Mouse (Mus musculus) MEL (cell line): ENCODE data around the gene Faf1. TPM values are rescaled to one million over a fixed set of nuclear protein-coding genes. Genes with fewer than 3 reads are reported as not detected.
A peak's percentile ranks its signal among the peaks of the same experiment; 100 is the strongest.

Source experiments
- DNase-seq: peaks from one replicate; pipeline ENCODE4 v3.0.0; 2011; ENCODE audit warnings: low read depth, low spot score
- H3K27ac ChIP-seq: 2 replicates; pipeline ENCODE4 v1.5.1; 2012; ENCODE audit warnings: low read depth, mild to moderate bottlenecking, control low read depth, low read length, moderate library complexity; ENCODE audit not compliant: control insufficient read depth
- H3K27me3 ChIP-seq, 2 experiments: fragments of 150-350 bp in 1 of 2; sonication (generic) in 1 of 2; 2 replicates each; pipeline ENCODE4 v1.6.1; 2012; ENCODE audit warnings: low read length in 2 of 2, mild to moderate bottlenecking in 2 of 2, improper control_type of control experiment in 1 of 2, moderate library complexity in 1 of 2; ENCODE audit not compliant: insufficient read depth in 2 of 2, control insufficient read depth in 1 of 2
- H3K36me3 ChIP-seq, 2 experiments: 2 replicates each; pipeline ENCODE4 v1.6.1; 2012 to 2014; ENCODE audit warnings: low read length in 2 of 2, improper control_type of control experiment in 1 of 2, inconsistent platforms in 1 of 2, mild to moderate bottlenecking in 1 of 2; ENCODE audit not compliant: insufficient read depth in 2 of 2, control insufficient read depth in 1 of 2
- H3K4me1 ChIP-seq, 2 experiments: fragments of 150-350 bp in 1 of 2; sonication (generic) in 1 of 2; 2 replicates each; pipeline ENCODE4 v1.6.1; 2012; ENCODE audit warnings: low read length in 2 of 2, improper control_type of control experiment in 1 of 2, mild to moderate bottlenecking in 1 of 2; ENCODE audit not compliant: insufficient read depth in 2 of 2, control insufficient read depth in 1 of 2
- H3K4me3 ChIP-seq, 2 experiments: fragments of 150-350 bp in 1 of 2; sonication (generic) in 1 of 2; 2 replicates each; pipeline ENCODE4 v1.5.1; 2012; ENCODE audit warnings: low read depth in 2 of 2, low read length in 2 of 2, mild to moderate bottlenecking in 2 of 2, moderate library complexity in 2 of 2, control low read depth in 1 of 2, improper control_type of control experiment in 1 of 2; ENCODE audit not compliant: control insufficient read depth in 1 of 2, insufficient read depth in 1 of 2
- H3K79me2 ChIP-seq: 2 replicates; pipeline ENCODE4 v1.6.1; 2012; ENCODE audit warnings: mild to moderate bottlenecking, low read length, moderate library complexity; ENCODE audit not compliant: control insufficient read depth, poor library complexity, insufficient read depth
- H3K9ac ChIP-seq: 2 replicates; pipeline ENCODE4 v1.6.1; 2012; ENCODE audit warnings: low read depth, mild to moderate bottlenecking, control low read depth, low read length, moderate library complexity; ENCODE audit not compliant: control insufficient read depth, poor library complexity, severe bottlenecking
- H3K9me3 ChIP-seq: fragments of 150-350 bp; sonication (generic); replicated peaks from 2 replicates; pipeline ENCODE4 v1.6.1; 2012; ENCODE audit warnings: mild to moderate bottlenecking, low read length, improper control_type of control experiment, moderate library complexity; ENCODE audit not compliant: insufficient read depth
- BHLHE40 ChIP-seq: IDR thresholded peaks from 2 replicates; pipeline ENCODE4 v1.6.1; 2012; ENCODE audit warnings: low read depth, mild to moderate bottlenecking, inconsistent platforms, low read length, improper control_type of control experiment, borderline replicate concordance
- CHD2 ChIP-seq: IDR thresholded peaks from 2 replicates; pipeline ENCODE4 v1.6.1; 2011; ENCODE audit warnings: low read length, improper control_type of control experiment
- CTCF ChIP-seq, 3 experiments: IDR thresholded peaks in 2 of 3; conservative IDR thresholded peaks in 1 of 3; 2 replicates each; pipeline ENCODE4 v1.5.1; 2011 to 2012; ENCODE audit warnings: low read length in 3 of 3, low read depth in 2 of 3, mild to moderate bottlenecking in 2 of 3, improper control_type of control experiment in 1 of 3, inconsistent platforms in 1 of 3, mixed read lengths in 1 of 3, moderate library complexity in 1 of 3; ENCODE audit not compliant: control insufficient read depth in 1 of 3, insufficient read depth in 1 of 3, poor library complexity in 1 of 3, severe bottlenecking in 1 of 3
- E2F4 ChIP-seq: IDR thresholded peaks from 2 replicates; pipeline ENCODE4 v1.6.1; 2011; ENCODE audit warnings: low read depth, low read length, improper control_type of control experiment, borderline replicate concordance
- EP300 ChIP-seq, 2 experiments: IDR thresholded peaks; 2 replicates each; pipeline ENCODE4 v1.6.1; 2011; ENCODE audit warnings: improper control_type of control experiment in 2 of 2, low read length in 2 of 2, low read depth in 1 of 2, mild to moderate bottlenecking in 1 of 2
- ETS1 ChIP-seq: IDR thresholded peaks from 2 replicates; pipeline ENCODE4 v1.6.1; 2012; ENCODE audit warnings: low read depth, mild to moderate bottlenecking, inconsistent platforms, low read length, improper control_type of control experiment, moderate library complexity
- GABPA ChIP-seq: IDR thresholded peaks from 2 replicates; pipeline ENCODE4 v1.6.1; 2012; ENCODE audit warnings: low read depth, mild to moderate bottlenecking, inconsistent platforms, low read length, improper control_type of control experiment, moderate library complexity
- GATA1 ChIP-seq: IDR thresholded peaks from 2 replicates; pipeline ENCODE4 v1.6.1; 2011; ENCODE audit warnings: low read depth, low read length, improper control_type of control experiment
- HCFC1 ChIP-seq: IDR thresholded peaks from 2 replicates; pipeline ENCODE4 v1.6.1; 2012; ENCODE audit warnings: low read depth, mild to moderate bottlenecking, inconsistent platforms, low read length, improper control_type of control experiment, moderate library complexity
- MXI1 ChIP-seq: IDR thresholded peaks from 2 replicates; pipeline ENCODE4 v1.6.1; 2011; ENCODE audit warnings: mild to moderate bottlenecking, low read depth, low read length, improper control_type of control experiment
- MYC ChIP-seq: IDR thresholded peaks from 2 replicates; pipeline ENCODE4 v1.6.1; 2011; ENCODE audit warnings: low read depth, mild to moderate bottlenecking, low read length, improper control_type of control experiment, moderate library complexity
- POLR2A ChIP-seq, 2 experiments: IDR thresholded peaks; 2 replicates each; pipeline ENCODE4 v1.6.1; 2011 to 2012; ENCODE audit warnings: low read length in 2 of 2, mild to moderate bottlenecking in 2 of 2, control low read depth in 1 of 2, improper control_type of control experiment in 1 of 2, low read depth in 1 of 2, moderate library complexity in 1 of 2; ENCODE audit not compliant: control insufficient read depth in 1 of 2, insufficient read depth in 1 of 2, poor library complexity in 1 of 2
- RAD21 ChIP-seq: IDR thresholded peaks from 2 replicates; pipeline ENCODE4 v1.6.1; 2011; ENCODE audit warnings: mild to moderate bottlenecking, low read depth, low read length, improper control_type of control experiment
- RCOR1 ChIP-seq: IDR thresholded peaks from 2 replicates; pipeline ENCODE4 v1.6.1; 2012; ENCODE audit warnings: low read depth, mild to moderate bottlenecking, inconsistent platforms, low read length, improper control_type of control experiment
- SIN3A ChIP-seq: IDR thresholded peaks from 2 replicates; pipeline ENCODE4 v1.6.1; 2012; ENCODE audit warnings: low read length, improper control_type of control experiment, inconsistent platforms
- SMC3 ChIP-seq: IDR thresholded peaks from 2 replicates; pipeline ENCODE4 v1.6.1; 2011; ENCODE audit warnings: low read depth, low read length, improper control_type of control experiment
- TBP ChIP-seq: IDR thresholded peaks from 2 replicates; pipeline ENCODE4 v1.8.0; 2011; ENCODE audit warnings: low read depth, low read length, improper control_type of control experiment
- UBTF ChIP-seq: IDR thresholded peaks from 2 replicates; pipeline ENCODE4 v1.6.1; 2012; ENCODE audit warnings: low read depth, mild to moderate bottlenecking, inconsistent platforms, low read length, improper control_type of control experiment, moderate library complexity, borderline replicate concordance; ENCODE audit not compliant: insufficient read depth
- USF1 ChIP-seq: IDR thresholded peaks from 2 replicates; pipeline ENCODE4 v1.6.1; 2014; ENCODE audit warnings: low read depth, mild to moderate bottlenecking, inconsistent platforms, low read length, improper control_type of control experiment, moderate library complexity
- ZC3H11A ChIP-seq: IDR thresholded peaks from 2 replicates; pipeline ENCODE4 v1.6.1; 2012; ENCODE audit warnings: low read depth, mild to moderate bottlenecking, inconsistent platforms, low read length, improper control_type of control experiment
- ZMIZ1 ChIP-seq: IDR thresholded peaks from 2 replicates; pipeline ENCODE4 v1.6.1; 2012; ENCODE audit warnings: low read depth, mild to moderate bottlenecking, inconsistent platforms, low read length, improper control_type of control experiment, moderate library complexity
- ZNF384 ChIP-seq: IDR thresholded peaks from 2 replicates; pipeline ENCODE4 v1.6.1; 2012; ENCODE audit warnings: low read depth, mild to moderate bottlenecking, inconsistent platforms, low read length, improper control_type of control experiment
- polyA plus RNA-seq, 2 experiments: library from polyadenylated mRNA; stranded (reverse) in 1 of 2; unstranded in 1 of 2; fragments of >175 nt in 1 of 2; fragments of >200 nt in 1 of 2; gene quantifications; 2 replicates each; pipeline versions ENCODE4 v1.2.1 to v1.2.4; 2012; ENCODE audit warnings: low replicate concordance in 2 of 2, low read depth in 1 of 2; ENCODE audit not compliant: insufficient read length in 2 of 2, insufficient read depth in 1 of 2, missing spikeins in 1 of 2
- total RNA-seq: library from RNA; depleted of rRNA; stranded (reverse); fragments of 300-350 nt; gene quantifications from 2 replicates; pipeline ENCODE4 v1.2.3, GENCODE M21; 2012

Gene Faf1
- total and polyA plus RNA-seq, 3 experiments = 36.5 to 37.6 TPM; not detected in 1

GRCm38 (mm10) chr4:109671941-109672340, 4.4 kb upstream of the Faf1 start:
- Histone ChIP-seq H3K36me3 (peaks cover 0 to 13% of the 10 kb centered on the region in 2 experiments; a peak in 2 of 4 replicates), H3K4me3 (no peak overlapping the region), H3K4me1 (peaks cover 0 to 3% of the 10 kb centered on the region in 2 experiments; a peak in 2 of 4 replicates), H3K27me3 (no peaks in the 10 kb centered on the region), H3K27ac (no peak overlapping the region), H3K9me3 (no peaks in the 10 kb centered on the region), H3K79me2 (peaks cover 9% of the 10 kb centered on the region), H3K9ac (no peak overlapping the region)
- peak; percentile 56 for DNase-seq
- TF ChIP-seq SMC3 = no peak
- 0 out of 2 replicates have a peak, but pooled peaks have one; percentile 20 for TF ChIP-seq TBP
- no peak for TF ChIP-seq ETS1
- TF ChIP-seq MYC = no peak
- no peak for TF ChIP-seq EP300 (IDR thresholded peaks at IDR 0.05; ENCODE audit: low read depth in 1 of 2, low read length in 2 of 2)
- TF ChIP-seq RAD21 = no peak

- H3K79me2 ChIP-seq = peaks cover 19% of the 10 kb centered on the region
- peaks cover 0 to 24% of the 10 kb centered on the region in 2 experiments; a peak in 2 of 4 replicates for H3K36me3 ChIP-seq
- H3K4me3 ChIP-seq = no peak overlapping the region
- DNase-seq = no peak
- TF ChIP-seq ZC3H11A (no peak), GABPA (no peak), RCOR1 (no peak), RAD21 (no peak), CHD2 (no peak), TBP (no peak), MYC (no peak), UBTF (no peak), USF1 (no peak), CTCF (IDR thresholded peaks at IDR 0.05 in 2 of 3, conservative IDR thresholded peaks at IDR 0.05 in 1 of 3; ENCODE audit: control insufficient read depth in 1 of 3, insufficient read depth in 1 of 3, low read depth in 2 of 3, low read length in 3 of 3, poor library complexity in 1 of 3, severe bottlenecking in 1 of 3) (no peak)
- H3K9me3 ChIP-seq = no peaks in the 10 kb centered on the region
- no peak overlapping the region for H3K27ac ChIP-seq
- peaks cover 0 to 3% of the 10 kb centered on the region in 2 experiments; a peak in 2 of 4 replicates for H3K4me1 ChIP-seq
- no peak overlapping the region for H3K9ac ChIP-seq
- no peaks in the 10 kb centered on the region for H3K27me3 ChIP-seq
Measured at GRCm38 (mm10) chr4:109674097-109674496, 2.3 kb upstream of the Faf1 start.

- TF ChIP-seq HCFC1 = no peak
- no peak for TF ChIP-seq GATA1
- no peak for TF ChIP-seq SIN3A
- no peak for TF ChIP-seq CHD2
- TF ChIP-seq ZC3H11A = no peak
- no peak for TF ChIP-seq POLR2A (IDR thresholded peaks at IDR 0.05; ENCODE audit: control insufficient read depth in 1 of 2, insufficient read depth in 1 of 2, low read depth in 1 of 2, low read length in 2 of 2, poor library complexity in 1 of 2)
- TF ChIP-seq E2F4 = no peak
- no peak for TF ChIP-seq RCOR1
- TF ChIP-seq ZNF384 = no peak
- TF ChIP-seq ZMIZ1 = no peak
- TF ChIP-seq BHLHE40 = no peak
- TF ChIP-seq MXI1 = no peak
- peaks cover 37% of the 10 kb centered on the region for H3K79me2 ChIP-seq
- no peaks in the 10 kb centered on the region for H3K27me3 ChIP-seq
- peak overlapping the region; percentile 66 for H3K27ac ChIP-seq
- no peaks in the 10 kb centered on the region for H3K9me3 ChIP-seq
- H3K4me1 ChIP-seq = peaks cover 4 to 11% of the 10 kb centered on the region in 2 experiments; a peak in 3 of 4 replicates
- H3K4me3 ChIP-seq = peak overlapping the region; percentile 63 to 97
- H3K36me3 ChIP-seq = peaks cover 0 to 34% of the 10 kb centered on the region in 2 experiments; a peak in 2 of 4 replicates
- no peak for DNase-seq
- H3K9ac ChIP-seq = peak overlapping the region; percentile 87
Measured at GRCm38 (mm10) chr4:109677221-109677620, 833 bp downstream of the Faf1 start.
